Mouse (Mus musculus): ENCODE results near the gene Gzmd. TPM values are rescaled to one million over a fixed set of nuclear protein-coding genes. Genes with fewer than 3 reads are reported as not detected.

Gzmd gene
- polyA plus RNA-seq, 1 experiment from 2014 or later, result not detected

DNA sequence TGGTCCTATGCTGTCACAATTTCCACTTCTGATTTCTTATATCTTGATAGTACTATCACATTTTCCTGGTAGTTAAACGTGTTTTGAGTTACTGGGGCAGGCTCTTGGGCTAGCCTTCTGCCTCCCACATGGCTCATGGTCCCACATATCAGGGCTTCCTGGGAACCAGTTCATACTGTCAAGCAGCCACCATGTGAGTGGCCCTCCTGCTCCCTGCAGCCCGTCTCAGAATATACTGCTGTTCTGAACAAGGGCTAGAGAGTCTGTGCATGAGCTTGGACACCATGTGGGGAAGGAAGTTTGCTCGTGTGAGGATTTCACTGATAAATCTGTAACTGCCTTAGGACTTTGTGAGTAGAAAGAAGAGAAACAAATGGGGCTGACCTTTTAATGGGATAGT lies 45.7 kb downstream of the Gzmd start:
- no peak overlapping the region for H3K4me3 ChIP-seq (replicated peaks; ENCODE audit: low read depth, low read length)
- WGBS, result 76% methylated on average over 3 of the region's 3 CpGs
- H3K27me3 ChIP-seq (ENCODE audit: insufficient read depth, low read length), result no peaks in the 10 kb centered on the region
- no peak overlapping the region for H3K9ac ChIP-seq (ENCODE audit: low read depth, low read length)
- H3K9me3 ChIP-seq (replicated peaks; ENCODE audit: low read length), result no peaks in the 10 kb centered on the region
- H3K36me3 ChIP-seq (ENCODE audit: insufficient read depth, low read length), result no peaks in the 10 kb centered on the region
- H3K4me2 ChIP-seq (ENCODE audit: low read length), result no peak overlapping the region
- DNase-seq (ENCODE audit: low spot score), result no peak
- no peaks in the 10 kb centered on the region for H3K4me1 ChIP-seq (replicated peaks; ENCODE audit: insufficient read depth, low read length)
- no peak for ATAC-seq (replicated peaks; ENCODE audit: low FRiP score, low read depth)
- no peak for TF ChIP-seq CTCF (IDR thresholded peaks at IDR 0.05; ENCODE audit: low read depth)
- H3K27ac ChIP-seq, result no peak overlapping the region

- no peak for ATAC-seq (replicated peaks; ENCODE audit: low FRiP score, low read depth)
- no peak within 1 kb of the TSS for H3K27ac ChIP-seq
- no peak within 1 kb of the TSS for H3K4me3 ChIP-seq (replicated peaks; ENCODE audit: low read depth, low read length)
- no peaks in the 10 kb centered on the region for H3K36me3 ChIP-seq (ENCODE audit: insufficient read depth, low read length)
- no peak for DNase-seq (ENCODE audit: low spot score)
- no peak for TF ChIP-seq CTCF (IDR thresholded peaks at IDR 0.05; ENCODE audit: low read depth)
- no peak within 1 kb of the TSS for H3K9ac ChIP-seq (ENCODE audit: low read depth, low read length)
- 92% methylated on average over 2 of the region's 2 CpGs for WGBS
- H3K27me3 ChIP-seq (ENCODE audit: insufficient read depth, low read length), result no peaks in the 10 kb centered on the region
- H3K4me2 ChIP-seq (ENCODE audit: low read length), result no peak within 1 kb of the TSS
- no peaks in the 10 kb centered on the region for H3K9me3 ChIP-seq (replicated peaks; ENCODE audit: low read length)
- no peaks in the 10 kb centered on the region for H3K4me1 ChIP-seq (replicated peaks; ENCODE audit: insufficient read depth, low read length)
These were observed 47.2 kb downstream of the Gzmd start, which contains the start of gene Mcpt8 for GRCm38 (mm10) chr14:56085167-56085566. Mcpt8 (minus strand) TSS chr14:56085273.

DNA sequence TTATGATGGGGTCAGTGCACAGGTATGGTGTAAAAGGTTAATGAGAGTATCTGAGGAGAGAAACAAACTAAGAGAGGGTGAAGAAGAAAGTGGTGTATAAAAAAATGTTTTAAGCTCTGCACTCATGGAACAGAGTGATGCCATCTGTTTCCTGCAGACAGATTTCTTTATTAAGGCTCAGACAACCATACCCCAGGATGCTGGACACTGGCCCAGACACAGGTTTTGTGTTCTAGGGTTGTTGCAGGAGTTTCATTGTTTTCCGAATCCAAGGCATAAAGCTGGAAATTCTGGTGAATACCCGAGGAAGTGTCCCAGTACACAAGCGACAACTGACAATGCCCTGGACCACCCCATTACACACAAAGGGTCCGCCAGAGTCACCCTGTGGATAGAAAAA lies 50.4 kb downstream of the Gzmd start:
- ATAC-seq (replicated peaks; ENCODE audit: low FRiP score, low read depth), result no peak
- 94% methylated on average over 4 of the region's 4 CpGs for WGBS
- DNase-seq (ENCODE audit: low spot score), result no peak

More for the DNA sequence above, 50.4 kb downstream of the Gzmd start:
- Histone ChIP-seq H3K4me1 (replicated peaks; ENCODE audit: insufficient read depth, low read length) (no peaks in the 10 kb centered on the region), H3K4me3 (replicated peaks; ENCODE audit: low read depth, low read length) (no peak overlapping the region), H3K27me3 (ENCODE audit: insufficient read depth, low read length) (no peaks in the 10 kb centered on the region), H3K9me3 (replicated peaks; ENCODE audit: low read length) (no peaks in the 10 kb centered on the region), H3K9ac (ENCODE audit: low read depth, low read length) (no peak overlapping the region), H3K36me3 (ENCODE audit: insufficient read depth, low read length) (no peaks in the 10 kb centered on the region), H3K27ac (no peak overlapping the region), H3K4me2 (ENCODE audit: low read length) (no peak overlapping the region)
- TF ChIP-seq CTCF (IDR thresholded peaks at IDR 0.05; ENCODE audit: low read depth), result no peak

Small RNA genes within 50 kb of the gene (microRNA-seq; reads per million reads assigned to microRNA genes)
- gene Mir6949, result not detected

Other genes starting within 250 kb of the Gzmd start
- 0.20 and 0.28 TPM in 2 replicates for gene Cbln3, start 248.2 kb downstream of the Gzmd start, polyA plus RNA-seq (2015; fragmentation: Nextera tagmentation; extraction: Ambion mirVana)
- 8.1 and 9.8 TPM in 2 replicates for gene Khnyn, start 247.7 kb downstream of the Gzmd start, polyA plus RNA-seq (2015; fragmentation: Nextera tagmentation; extraction: Ambion mirVana)
- 85.3 and 86.0 TPM in 2 replicates for gene Sdr39u1, start 232.3 kb downstream of the Gzmd start, polyA plus RNA-seq (2015; fragmentation: Nextera tagmentation; extraction: Ambion mirVana)
- gene Cma1, start 187.9 kb downstream of the Gzmd start, polyA plus RNA-seq (2015; fragmentation: Nextera tagmentation; extraction: Ambion mirVana), result 1.8 and 5.8 TPM in 2 replicates
- gene Cma2, start 181.6 kb downstream of the Gzmd start, polyA plus RNA-seq (2015; fragmentation: Nextera tagmentation; extraction: Ambion mirVana), result not detected in 2 replicates
- not detected in 2 replicates for gene Mcpt1, start 114.6 kb downstream of the Gzmd start, polyA plus RNA-seq (2015; fragmentation: Nextera tagmentation; extraction: Ambion mirVana)
- not detected in 2 replicates for gene Mcpt9, start 102.1 kb downstream of the Gzmd start, polyA plus RNA-seq (2015; fragmentation: Nextera tagmentation; extraction: Ambion mirVana)
- gene Mcpt2, start 90.6 kb downstream of the Gzmd start, polyA plus RNA-seq (2015; fragmentation: Nextera tagmentation; extraction: Ambion mirVana), result not detected in 2 replicates
- gene Mcpt4, start 70.3 kb downstream of the Gzmd start, polyA plus RNA-seq (2015; fragmentation: Nextera tagmentation; extraction: Ambion mirVana), result 0.24 TPM in 1 of 2 replicates, not detected in the other
- gene Mcpt8, start 47.3 kb downstream of the Gzmd start, polyA plus RNA-seq (2015; fragmentation: Nextera tagmentation; extraction: Ambion mirVana), result 0.14 TPM in 1 of 2 replicates, not detected in the other
- not detected in 2 replicates for gene Ctsg, start 30.0 kb downstream of the Gzmd start, polyA plus RNA-seq (2015; fragmentation: Nextera tagmentation; extraction: Ambion mirVana)
- not detected in 2 replicates for gene Gzme, start 12.0 kb downstream of the Gzmd start, polyA plus RNA-seq (2015; fragmentation: Nextera tagmentation; extraction: Ambion mirVana)
- gene Gzmg, start 27.0 kb upstream of the Gzmd start, polyA plus RNA-seq (2015; fragmentation: Nextera tagmentation; extraction: Ambion mirVana), result not detected in 2 replicates
- gene Gzmn, start 42.0 kb upstream of the Gzmd start, polyA plus RNA-seq (2015; fragmentation: Nextera tagmentation; extraction: Ambion mirVana), result not detected in 2 replicates
- not detected in 2 replicates for gene Gzmf, start 78.8 kb upstream of the Gzmd start, polyA plus RNA-seq (2015; fragmentation: Nextera tagmentation; extraction: Ambion mirVana)
- not detected in 2 replicates for gene Gzmc, start 102.0 kb upstream of the Gzmd start, polyA plus RNA-seq (2015; fragmentation: Nextera tagmentation; extraction: Ambion mirVana)
- gene Gzmb, start 129.7 kb upstream of the Gzmd start, polyA plus RNA-seq (2015; fragmentation: Nextera tagmentation; extraction: Ambion mirVana), result 0.09 TPM in 1 of 2 replicates, not detected in the other
- 19.9 and 23.4 TPM in 2 replicates for gene Atp12a, start 232.5 kb upstream of the Gzmd start, polyA plus RNA-seq (2015; fragmentation: Nextera tagmentation; extraction: Ambion mirVana)

Data from kidney, postnatal 0 days (tissue).